ENCODE assay signal across 15 mouse cellular contexts in genomic region chr11:43645286-43645685, GRCm38 (mm10). TPM values are rescaled to one million over a fixed set of nuclear protein-coding genes. Genes with fewer than 3 reads are reported as not detected.
DNase-seq lines count a peak whose midpoint lies in the region; ATAC-seq and TF ChIP-seq lines count a peak whose summit lies in the region.
"Had no signal": no experiment of that assay in that cellular context is flagged by ENCODE, and none has a peak within 500 bp of the region (broad histone marks: within the 10 kb centered on the region; RNA-seq: fewer than 3 reads in every experiment).

No protein-coding gene starts in this region.

- TF ChIP-seq POLR2A in bone marrow, adult 2 months (IDR thresholded peaks at IDR 0.05; ENCODE audit: borderline replicate concordance, control insufficient read depth, low read depth, low read length), result no peak

- DNase-seq in kidney, postnatal 0 days (ENCODE audit: low spot score), result no peak
- no peak for DNase-seq in kidney, postnatal 25 days
- peak; percentile 20 to 22 for DNase-seq in thymus, postnatal 36 days
- no peak for DNase-seq in thymus, adult 18-20 months
- DNase-seq in cerebellum, postnatal 25 days, result no peak
- DNase-seq: heart, postnatal 36 days; kidney, adult 18-20 months; layer of hippocampus, postnatal 36 days; liver, embryonic 13.5 days; right cerebral cortex, postnatal 14 days had no signal

- H3K9ac ChIP-seq in kidney, postnatal 0 days (ENCODE audit: low read depth, low read length), result no peak overlapping the region
- H3K9ac ChIP-seq: liver, embryonic 13.5 days; midbrain, embryonic 12.5 days had no signal

- H3K27ac ChIP-seq in kidney, postnatal 0 days, result no peak overlapping the region
- no peak overlapping the region for H3K27ac ChIP-seq in bone marrow, adult 2 months (ENCODE audit: control insufficient read depth, insufficient read depth, low read depth, low read length, poor library complexity)
- H3K27ac ChIP-seq: liver, embryonic 13.5 days; midbrain, embryonic 12.5 days had no signal

- H3K4me3 ChIP-seq in kidney, postnatal 0 days (replicated peaks; ENCODE audit: low read depth, low read length), result no peak overlapping the region
- H3K4me3 ChIP-seq in bone marrow, adult 2 months (replicated peaks; ENCODE audit: control insufficient read depth, low read depth, low read length), result no peak overlapping the region
- H3K4me3 ChIP-seq: liver, embryonic 13.5 days; midbrain, embryonic 12.5 days had no signal

- peak; percentile 37; the same call in 1 of the 2 replicates for TF ChIP-seq CTCF in kidney, postnatal 0 days (IDR thresholded peaks at IDR 0.05; ENCODE audit: low read depth)
- TF ChIP-seq CTCF in bone marrow, adult 2 months (IDR thresholded peaks at IDR 0.05; ENCODE audit: control insufficient read depth, insufficient read depth, low read length), result 0 out of 2 replicates have a peak, but pooled peaks have one; percentile 11

- H3K4me1 ChIP-seq in kidney, postnatal 0 days (replicated peaks; ENCODE audit: insufficient read depth, low read length), result no peaks in the 10 kb centered on the region
- no peaks in the 10 kb centered on the region for H3K4me1 ChIP-seq in bone marrow, adult 2 months (ENCODE audit: control insufficient read depth, insufficient read depth, low read length)
- H3K4me1 ChIP-seq: liver, embryonic 13.5 days had no signal

- H3K9me3 ChIP-seq in kidney, postnatal 0 days (replicated peaks; ENCODE audit: low read length), result no peaks in the 10 kb centered on the region
- H3K9me3 ChIP-seq: liver, embryonic 13.5 days had no signal

- H3K4me2 ChIP-seq in kidney, postnatal 0 days (ENCODE audit: low read length), result no peak overlapping the region
- H3K4me2 ChIP-seq: liver, embryonic 13.5 days; midbrain, embryonic 12.5 days had no signal

- no peaks in the 10 kb centered on the region for H3K27me3 ChIP-seq in kidney, postnatal 0 days (ENCODE audit: insufficient read depth, low read length)
- H3K27me3 ChIP-seq: liver, embryonic 13.5 days; midbrain, embryonic 12.5 days had no signal

- H3K36me3 ChIP-seq in kidney, postnatal 0 days (ENCODE audit: insufficient read depth, low read length), result no peaks in the 10 kb centered on the region
- H3K36me3 ChIP-seq: liver, embryonic 13.5 days; midbrain, embryonic 12.5 days had no signal

- WGBS in kidney, postnatal 0 days, result 96% methylated on average over 3 of the region's 3 CpGs
- WGBS in bone marrow, adult 2 months, result 83% methylated on average over 3 of the region's 3 CpGs

- no peak for ATAC-seq in kidney, postnatal 0 days (replicated peaks; ENCODE audit: low FRiP score, low read depth)
- no peak for ATAC-seq in erythroid progenitor cell, adult 5-6 weeks (replicated peaks; ENCODE audit: low FRiP score, poor library complexity, severe bottlenecking)

RNA-seq across cellular contexts. Expression of gene Pwwp2a, which starts 36.5 kb away (rescaled TPM):
- 23.0 and 23.2 TPM in 2 replicates for polyA plus RNA-seq in kidney, postnatal 0 days (2015; fragmentation: Nextera tagmentation; extraction: Ambion mirVana)
- 20.0 and 24.9 TPM in 2 replicates for polyA plus RNA-seq in bone marrow, adult 2 months (2011; ENCODE audit: insufficient read depth, insufficient read length, low replicate concordance, missing spikeins)
- total RNA-seq in erythroid progenitor cell, adult 5-6 weeks (2015; ENCODE audit: low replicate concordance), result 67.0 and 91.8 TPM in 2 replicates
- total RNA-seq in erythroid progenitor cell, adult 5-6 weeks (2017; ENCODE audit: low replicate concordance), result 77.2 and 90.6 TPM in 2 replicates

RNA-seq across cellular contexts. Expression of gene Fabp6, which starts 43.9 kb away (rescaled TPM):
- 0.36 TPM in 1 of 2 replicates, not detected in the other for polyA plus RNA-seq in kidney, postnatal 0 days (2015; fragmentation: Nextera tagmentation; extraction: Ambion mirVana)
- polyA plus RNA-seq in bone marrow, adult 2 months (2011; ENCODE audit: insufficient read depth, insufficient read length, low replicate concordance, missing spikeins), result not detected in 2 replicates
- total RNA-seq in erythroid progenitor cell, adult 5-6 weeks (2015; ENCODE audit: low replicate concordance), result not detected in 2 replicates
- not detected in 2 replicates for total RNA-seq in erythroid progenitor cell, adult 5-6 weeks (2017; ENCODE audit: low replicate concordance)
- total RNA-seq: heart, adult 8-10 months; heart, postnatal 36 days; layer of hippocampus, postnatal 36 days had no signal
- polyA plus RNA-seq: liver, embryonic 13.5 days; midbrain, embryonic 12.5 days; neural tube, embryonic 14.5 days had no signal

RNA-seq across cellular contexts. Expression of gene 4933415A04Rik, which starts 58.4 kb away (rescaled TPM):
- 3.8 and 4.6 TPM in 2 replicates for polyA plus RNA-seq in kidney, postnatal 0 days (2015; fragmentation: Nextera tagmentation; extraction: Ambion mirVana)
- polyA plus RNA-seq in bone marrow, adult 2 months (2011; ENCODE audit: insufficient read depth, insufficient read length, low replicate concordance, missing spikeins), result 1.1 and 3.2 TPM in 2 replicates
- total RNA-seq in erythroid progenitor cell, adult 5-6 weeks (2015; ENCODE audit: low replicate concordance), result not detected in 2 replicates
- not detected in 2 replicates for total RNA-seq in erythroid progenitor cell, adult 5-6 weeks (2017; ENCODE audit: low replicate concordance)

Comparison
In these comparisons a context has a peak if more than half of its experiments do, and no peak if none do; other contexts are left out.
1. DNase-seq: peak in thymus, postnatal 36 days (2 of 2); none in kidney, postnatal 0 days (single experiment), kidney, postnatal 25 days (0 of 2), thymus, adult 18-20 months (0 of 2) and cerebellum, postnatal 25 days (0 of 2).